Mouse (Mus musculus): ENCODE measurements around the gene Gm45717.

DNA sequence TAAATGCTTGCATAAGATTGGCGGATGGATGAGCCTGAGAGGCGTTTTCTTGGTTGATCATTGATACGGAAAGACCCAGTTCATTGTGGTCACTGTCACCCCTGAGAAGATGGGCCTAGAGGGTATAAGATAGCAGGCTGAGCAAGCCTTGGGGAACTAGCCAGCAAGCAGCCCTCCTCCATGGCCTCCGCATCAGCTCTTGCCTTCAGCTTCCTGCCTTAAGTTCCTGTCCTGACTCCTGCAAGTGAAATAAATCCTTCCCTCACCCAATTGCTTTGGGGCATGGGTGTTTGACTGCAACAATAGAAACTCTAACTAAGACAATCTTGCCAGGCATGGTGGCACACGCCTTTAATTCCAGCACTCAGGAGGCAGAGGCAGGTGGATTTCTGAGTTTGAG lies 4.3 kb upstream of the Gm45717 start:
- TF ChIP-seq EP300 (IDR thresholded peaks at IDR 0.05; ENCODE audit: insufficient read depth, low read depth, low read length), result no peak
- TF ChIP-seq CTCF (IDR thresholded peaks at IDR 0.05), result no peak
- no peak for TF ChIP-seq POLR2A (IDR thresholded peaks at IDR 0.05; ENCODE audit: insufficient read depth, low read depth, low read length)
